Mouse (Mus musculus) forebrain, postnatal 0 days (tissue): ENCODE data around the gene Cenpb. TPM values are rescaled to one million over a fixed set of nuclear protein-coding genes. Genes with fewer than 3 reads are reported as not detected.
A peak's percentile ranks its signal among the peaks of the same experiment; 100 is the strongest.

Source experiments
- ATAC-seq: fragments of 200-750 bp; cut with Nextera tagmentation; 2 replicates; pipeline ENCODE4 v1.8.0; 2017; ENCODE audit warnings: mild to moderate bottlenecking, moderate library complexity
- DNase-seq: peaks from one replicate; pipeline ENCODE4 v3.0.0-alpha.2; 2015
- H3K27ac ChIP-seq: fragments of 300-500 bp; sonication (generic); 2 replicates; pipeline ENCODE4 v1.5.1; 2014; ENCODE audit warnings: low read depth, mild to moderate bottlenecking, antibody characterized with exemption, low read length, moderate library complexity, mixed read lengths
- H3K27me3 ChIP-seq: fragments of 300-500 bp; sonication (generic); 2 replicates; pipeline ENCODE4 v1.6.1; 2014; ENCODE audit warnings: mild to moderate bottlenecking, low read length, mixed read lengths; ENCODE audit not compliant: insufficient read depth
- H3K36me3 ChIP-seq: fragments of 300-500 bp; sonication (generic); 2 replicates; pipeline ENCODE4 v1.6.1; 2014; ENCODE audit warnings: mild to moderate bottlenecking, moderate library complexity; ENCODE audit not compliant: insufficient read depth
- H3K4me1 ChIP-seq: fragments of 300-500 bp; sonication (generic); 2 replicates; pipeline ENCODE4 v1.6.1; 2014; ENCODE audit warnings: antibody characterized with exemption; ENCODE audit not compliant: insufficient read depth
- H3K4me2 ChIP-seq: fragments of 300-500 bp; sonication (generic); 2 replicates; pipeline ENCODE4 v1.6.1; 2014; ENCODE audit warnings: low read depth, mild to moderate bottlenecking, moderate library complexity
- H3K4me3 ChIP-seq: fragments of 300-500 bp; sonication (generic); 2 replicates; pipeline ENCODE4 v1.5.1; 2014; ENCODE audit warnings: low read depth, low read length, mixed read lengths
- H3K9ac ChIP-seq: fragments of 300-500 bp; sonication (generic); 2 replicates; pipeline ENCODE4 v1.6.1; 2014; ENCODE audit warnings: mild to moderate bottlenecking
- H3K9me3 ChIP-seq: fragments of 300-500 bp; sonication (generic); 2 replicates; pipeline ENCODE4 v1.6.1; 2016; ENCODE audit warnings: low read length
- CTCF ChIP-seq: sonication (generic); IDR thresholded peaks from 2 replicates; pipeline ENCODE4 v1.5.1; 2016; ENCODE audit warnings: antibody characterized with exemption, control low read depth, low read depth
- WGBS: fragments of 180-500 bp; shearing (Covaris S2); extraction: QIAGEN DNeasy Blood & Tissue Kit; methylation state at CpG from one replicate; pipeline ENCODE4 v1.1.7; 2014; 5-methylcytosine and 5-hydroxymethylcytosine counted together
- polyA plus RNA-seq: library from polyadenylated mRNA; unstranded; fragments of >200 nt; fragmentation: Nextera tagmentation; extraction: Ambion mirVana; gene quantifications from 2 replicates; pipeline ENCODE4 v1.2.1, GENCODE M21; 2015
- total RNA-seq: library from RNA; depleted of rRNA; stranded (reverse); fragments of >200 nt; gene quantifications from 2 replicates; pipeline ENCODE4 v1.2.3, GENCODE M21; 2014; rRNA removed

Cenpb gene
- total and polyA plus RNA-seq, 2 experiments from 2014 or later: 17.9 to 120 TPM

GRCm38 (mm10) chr2:131130849-131131248 lies 49.0 kb downstream of the Cenpb start:
- Histone ChIP-seq H3K9ac (no peak overlapping the region), H3K9me3 (no peaks in the 10 kb centered on the region), H3K27me3 (no peaks in the 10 kb centered on the region), H3K27ac (no peak overlapping the region), H3K4me1 (no peaks in the 10 kb centered on the region), H3K4me2 (no peak overlapping the region), H3K36me3 (no peaks in the 10 kb centered on the region), H3K4me3 (no peak overlapping the region)
- DNase-seq (no peak), ATAC-seq (no peak)
- no peak for TF ChIP-seq CTCF
- 95% methylated on average over 2 of the region's 2 CpGs for WGBS

- Histone ChIP-seq H3K27me3 (no peaks in the 10 kb centered on the region), H3K9me3 (no peaks in the 10 kb centered on the region), H3K27ac (no peak overlapping the region), H3K4me3 (no peak overlapping the region), H3K4me1 (no peaks in the 10 kb centered on the region), H3K9ac (no peak overlapping the region), H3K4me2 (no peak overlapping the region), H3K36me3 (no peaks in the 10 kb centered on the region)
- no peak for TF ChIP-seq CTCF
- ATAC-seq (no peak), DNase-seq (no peak)
- WGBS: 84% methylated on average over 5 of the region's 5 CpGs
These were observed 50.0 kb downstream of the Cenpb start for GRCm38 (mm10) chr2:131129836-131130235.

GRCm38 (mm10) chr2:131128636-131129157 lies 51.2 kb downstream of the Cenpb start:
- 80% methylated on average over 3 of the region's 3 CpGs for WGBS
- Histone ChIP-seq H3K36me3 (no peaks in the 10 kb centered on the region), H3K9me3 (no peaks in the 10 kb centered on the region), H3K27ac (no peak overlapping the region), H3K4me1 (no peaks in the 10 kb centered on the region), H3K4me2 (no peak overlapping the region), H3K9ac (no peak overlapping the region), H3K4me3 (no peak overlapping the region), H3K27me3 (no peaks in the 10 kb centered on the region)
- DNase-seq: no peak
- no peak for TF ChIP-seq CTCF
- no peak for ATAC-seq

GRCm38 (mm10) chr2:131128211-131128610 lies 51.7 kb downstream of the Cenpb start:
- no peak for TF ChIP-seq CTCF
- H3K27ac ChIP-seq: no peak overlapping the region
- no peaks in the 10 kb centered on the region for H3K9me3 ChIP-seq
- no peak overlapping the region for H3K9ac ChIP-seq
- no peaks in the 10 kb centered on the region for H3K36me3 ChIP-seq
- peak overlapping the region; percentile 59; the same call in 1 of the 2 replicates for H3K4me2 ChIP-seq
- DNase-seq (no peak), ATAC-seq (no peak)
- no peak overlapping the region for H3K4me3 ChIP-seq
- no peaks in the 10 kb centered on the region for H3K4me1 ChIP-seq
- 89% methylated on average over 5 of the region's 5 CpGs for WGBS
- no peaks in the 10 kb centered on the region for H3K27me3 ChIP-seq

GRCm38 (mm10) chr2:131127161-131127730 lies 52.6 kb downstream of the Cenpb start, which contains the start of gene Hspa12b:
Gene Hspa12b (plus strand): TSS chr2:131127280.
- DNase-seq: no peak
- Histone ChIP-seq H3K36me3 (no peaks in the 10 kb centered on the region), H3K4me3 (peak within 1 kb of the TSS; percentile 27), H3K27ac (no peak within 1 kb of the TSS), H3K4me1 (no peaks in the 10 kb centered on the region), H3K4me2 (peak within 1 kb of the TSS; percentile 59), H3K9ac (peak within 1 kb of the TSS; percentile 51), H3K9me3 (no peaks in the 10 kb centered on the region), H3K27me3 (no peaks in the 10 kb centered on the region)
- no peak for TF ChIP-seq CTCF
- ATAC-seq: peak; percentile 62
- 3% methylated on average over 28 of the region's 28 CpGs for WGBS

GRCm38 (mm10) chr2:131125964-131126815 lies 53.7 kb downstream of the Cenpb start:
- 52% methylated on average over 9 of the region's 9 CpGs for WGBS
- ATAC-seq: no peak

More at GRCm38 (mm10) chr2:131125964-131126815, 53.7 kb downstream of the Cenpb start:
- H3K36me3 ChIP-seq: no peaks in the 10 kb centered on the region
- no peak for TF ChIP-seq CTCF
- no peaks in the 10 kb centered on the region for H3K9me3 ChIP-seq
- no peak overlapping the region for H3K9ac ChIP-seq
- H3K4me1 ChIP-seq: no peaks in the 10 kb centered on the region
- no peak overlapping the region for H3K27ac ChIP-seq
- no peak overlapping the region for H3K4me3 ChIP-seq
- H3K27me3 ChIP-seq: no peaks in the 10 kb centered on the region
- no peak overlapping the region for H3K4me2 ChIP-seq
- DNase-seq: no peak

Other genes with a start within 250 kb of the Cenpb start
- gene Gfra4, start 137.0 kb downstream of the Cenpb start, total RNA-seq: 39.8 and 52.0 TPM in 2 replicates
- gene Gfra4, start 137.0 kb downstream of the Cenpb start, polyA plus RNA-seq: 53.7 and 61.9 TPM in 2 replicates
- 0.77 and 3.1 TPM in 2 replicates for gene Adam33, start 116.3 kb downstream of the Cenpb start, total RNA-seq
- gene Adam33, start 116.3 kb downstream of the Cenpb start, polyA plus RNA-seq: 0.82 and 0.85 TPM in 2 replicates
- gene Siglec1, start 93.3 kb downstream of the Cenpb start, total RNA-seq: 0.62 and 1.7 TPM in 2 replicates
- gene Siglec1, start 93.3 kb downstream of the Cenpb start, polyA plus RNA-seq: 0.18 and 0.19 TPM in 2 replicates
- gene Hspa12b, start 52.8 kb downstream of the Cenpb start, total RNA-seq: 5.3 and 6.3 TPM in 2 replicates
- 2.2 and 2.4 TPM in 2 replicates for gene Hspa12b, start 52.8 kb downstream of the Cenpb start, polyA plus RNA-seq
- not detected in 2 replicates for gene Gm11037, start 46.6 kb downstream of the Cenpb start, total RNA-seq
- gene Gm11037, start 46.6 kb downstream of the Cenpb start, polyA plus RNA-seq: not detected in 2 replicates
- gene 1700037H04Rik, start 20.0 kb downstream of the Cenpb start, total RNA-seq: 47.2 and 95.0 TPM in 2 replicates
- gene 1700037H04Rik, start 20.0 kb downstream of the Cenpb start, polyA plus RNA-seq: 94.0 and 96.2 TPM in 2 replicates
- 10.6 and 11.7 TPM in 2 replicates for gene Cdc25b, start 6.9 kb upstream of the Cenpb start, total RNA-seq
- gene Cdc25b, start 6.9 kb upstream of the Cenpb start, polyA plus RNA-seq: 12.4 and 15.2 TPM in 2 replicates
- gene Spef1, start 7.2 kb upstream of the Cenpb start, total RNA-seq: 19.6 and 26.2 TPM in 2 replicates
- 7.7 and 9.7 TPM in 2 replicates for gene Spef1, start 7.2 kb upstream of the Cenpb start, polyA plus RNA-seq
- gene Ap5s1, start 27.0 kb upstream of the Cenpb start, total RNA-seq: 37.4 and 40.7 TPM in 2 replicates
- gene Ap5s1, start 27.0 kb upstream of the Cenpb start, polyA plus RNA-seq: 36.1 and 36.8 TPM in 2 replicates
- gene Mavs, start 54.0 kb upstream of the Cenpb start, total RNA-seq: 3.8 and 5.7 TPM in 2 replicates
- gene Mavs, start 54.0 kb upstream of the Cenpb start, polyA plus RNA-seq: 3.5 and 5.0 TPM in 2 replicates
- gene Pank2, start 82.4 kb upstream of the Cenpb start, total RNA-seq: 41.9 and 44.9 TPM in 2 replicates
- 28.6 and 33.5 TPM in 2 replicates for gene Pank2, start 82.4 kb upstream of the Cenpb start, polyA plus RNA-seq
- 19.5 and 24.4 TPM in 2 replicates for gene Rnf24, start 172.8 kb upstream of the Cenpb start, total RNA-seq
- gene Rnf24, start 172.8 kb upstream of the Cenpb start, polyA plus RNA-seq: 8.7 and 11.8 TPM in 2 replicates